In the genomic region with DNA sequence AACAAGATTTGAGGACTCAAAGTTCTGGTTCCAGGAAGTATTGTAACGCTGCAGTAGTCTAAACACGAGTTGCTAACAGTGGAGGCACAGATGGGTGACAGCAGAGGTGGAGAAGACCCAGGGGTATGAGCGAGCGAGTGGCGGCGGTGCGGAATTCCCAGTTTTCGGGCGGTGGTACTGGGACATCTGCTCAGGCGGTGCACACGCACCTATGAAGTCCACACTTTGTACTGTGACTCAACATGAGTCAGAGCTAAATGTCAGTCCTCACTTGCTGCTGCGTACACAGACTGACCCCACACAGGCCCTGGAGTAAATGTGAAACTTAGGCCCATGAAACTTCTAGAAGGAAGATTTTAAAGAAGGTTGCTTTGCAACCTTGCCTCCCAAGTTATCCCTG, we compare ENCODE assay signal across 15 mouse cellular contexts.
"Had no signal": no experiment of that assay in that cellular context is flagged by ENCODE, and none has a peak within 500 bp of the region (broad histone marks: within the 10 kb centered on the region; RNA-seq: fewer than 3 reads in every experiment).

No protein-coding gene starts in this region.

- H3K4me1 ChIP-seq: limb, embryonic 15.5 days; midbrain, embryonic 13.5 days had no signal

- H3K27me3 ChIP-seq: kidney, embryonic 15.5 days; limb, embryonic 15.5 days; liver, embryonic 12.5 days; midbrain, embryonic 13.5 days; neural tube, embryonic 15.5 days; stomach, embryonic 15.5 days had no signal

- H3K4me3 ChIP-seq: kidney, embryonic 15.5 days; limb, embryonic 15.5 days; liver, embryonic 12.5 days; midbrain, embryonic 13.5 days; neural tube, embryonic 15.5 days; stomach, embryonic 15.5 days had no signal

- ATAC-seq: liver, embryonic 12.5 days; midbrain, embryonic 13.5 days had no signal

- H3K9ac ChIP-seq: kidney, embryonic 15.5 days; limb, embryonic 15.5 days; liver, embryonic 12.5 days; lung, embryonic 14.5 days; midbrain, embryonic 13.5 days; neural tube, embryonic 15.5 days; stomach, embryonic 15.5 days had no signal

- H3K4me2 ChIP-seq: kidney, embryonic 15.5 days; limb, embryonic 15.5 days; liver, embryonic 12.5 days; lung, embryonic 14.5 days; midbrain, embryonic 13.5 days; neural tube, embryonic 15.5 days; stomach, embryonic 15.5 days had no signal

- H3K36me3 ChIP-seq: kidney, embryonic 15.5 days; limb, embryonic 15.5 days; liver, embryonic 12.5 days; midbrain, embryonic 13.5 days; neural tube, embryonic 15.5 days; stomach, embryonic 15.5 days had no signal

- H3K9me3 ChIP-seq: kidney, embryonic 15.5 days; limb, embryonic 15.5 days; liver, embryonic 12.5 days; midbrain, embryonic 13.5 days; neural tube, embryonic 15.5 days; stomach, embryonic 15.5 days had no signal

- DNase-seq: kidney, adult 2 months; kidney, postnatal 25 days; layer of hippocampus, adult 9-11 months; layer of hippocampus, postnatal 36 days; lung, embryonic 14.5 days; lung, postnatal 14 days; right cerebral cortex, adult 18-20 months; right cerebral cortex, postnatal 25 days; thymus, postnatal 36 days had no signal

- H3K27ac ChIP-seq: kidney, embryonic 15.5 days; limb, embryonic 15.5 days; liver, embryonic 12.5 days; midbrain, embryonic 13.5 days; neural tube, embryonic 15.5 days; stomach, embryonic 15.5 days had no signal
